Mouse (Mus musculus): ENCODE data around the gene Zscan5b. TPM values are rescaled to one million over a fixed set of nuclear protein-coding genes. Genes with fewer than 3 reads are reported as not detected.

The Zscan5b gene
- total RNA-seq, 2 experiments from 2014 or later = not detected

Other genes with a start within 250 kb of the Zscan5b start
- gene Vmn1r65, start 211.3 kb upstream of the Zscan5b start, total RNA-seq (2015) = not detected in 2 replicates
- gene Vmn1r65, start 211.3 kb upstream of the Zscan5b start, total RNA-seq (2017) = not detected in 2 replicates
- gene Nlrp4c, start 177.1 kb upstream of the Zscan5b start, total RNA-seq (2015) = not detected in 2 replicates
- not detected in 2 replicates for gene Nlrp4c, start 177.1 kb upstream of the Zscan5b start, total RNA-seq (2017)
- 14.3 and 17.8 TPM in 2 replicates for gene Zfp787, start 66.3 kb upstream of the Zscan5b start, total RNA-seq (2015)
- 20.4 and 24.8 TPM in 2 replicates for gene Zfp787, start 66.3 kb upstream of the Zscan5b start, total RNA-seq (2017)
- 4.1 and 6.2 TPM in 2 replicates for gene Zfp444, start 50.1 kb upstream of the Zscan5b start, total RNA-seq (2015)
- gene Zfp444, start 50.1 kb upstream of the Zscan5b start, total RNA-seq (2017) = 16.4 and 20.9 TPM in 2 replicates
- gene Galp, start 25.2 kb upstream of the Zscan5b start, total RNA-seq (2015) = not detected in 2 replicates
- not detected in 2 replicates for gene Galp, start 25.2 kb upstream of the Zscan5b start, total RNA-seq (2017)
- gene Epp13, start 30.4 kb downstream of the Zscan5b start, total RNA-seq (2015) = not detected in 2 replicates
- gene Epp13, start 30.4 kb downstream of the Zscan5b start, total RNA-seq (2017) = not detected in 2 replicates
- gene Zfp667, start 64.3 kb downstream of the Zscan5b start, total RNA-seq (2015) = 1.3 and 3.3 TPM in 2 replicates
- gene Zfp667, start 64.3 kb downstream of the Zscan5b start, total RNA-seq (2017) = 2.8 and 3.4 TPM in 2 replicates
- gene Zfp583, start 109.0 kb downstream of the Zscan5b start, total RNA-seq (2015) = 4.0 TPM in 2 replicates
- gene Zfp583, start 109.0 kb downstream of the Zscan5b start, total RNA-seq (2017) = 2.2 and 3.3 TPM in 2 replicates
- gene Gm3854, start 121.5 kb downstream of the Zscan5b start, total RNA-seq (2015) = 0.20 TPM in 2 replicates
- gene Gm3854, start 121.5 kb downstream of the Zscan5b start, total RNA-seq (2017) = 0.57 and 0.79 TPM in 2 replicates
- gene Zfp78, start 141.0 kb downstream of the Zscan5b start, total RNA-seq (2015) = 2.8 and 4.8 TPM in 2 replicates
- gene Zfp78, start 141.0 kb downstream of the Zscan5b start, total RNA-seq (2017) = 3.1 and 3.5 TPM in 2 replicates
- gene Zfp28, start 161.0 kb downstream of the Zscan5b start, total RNA-seq (2015) = 1.4 and 2.4 TPM in 2 replicates
- gene Zfp28, start 161.0 kb downstream of the Zscan5b start, total RNA-seq (2017) = 1.5 and 2.2 TPM in 2 replicates
- not detected in 2 replicates for gene Smim17, start 176.4 kb downstream of the Zscan5b start, total RNA-seq (2015)
- gene Smim17, start 176.4 kb downstream of the Zscan5b start, total RNA-seq (2017) = not detected in 2 replicates
- gene Gm20715, start 188.0 kb downstream of the Zscan5b start, total RNA-seq (2015) = not detected in 2 replicates
- gene Gm20715, start 188.0 kb downstream of the Zscan5b start, total RNA-seq (2017) = not detected in 2 replicates
- 0.29 TPM in 1 of 2 replicates, not detected in the other for gene Olfr1344, start 216.4 kb downstream of the Zscan5b start, total RNA-seq (2015)
- not detected in 2 replicates for gene Olfr1344, start 216.4 kb downstream of the Zscan5b start, total RNA-seq (2017)
- not detected in 2 replicates for gene Olfr1336, start 233.9 kb downstream of the Zscan5b start, total RNA-seq (2015)
- gene Olfr1336, start 233.9 kb downstream of the Zscan5b start, total RNA-seq (2017) = not detected in 2 replicates
- gene Olfr1346, start 244.8 kb downstream of the Zscan5b start, total RNA-seq (2015) = not detected in 2 replicates
- gene Olfr1346, start 244.8 kb downstream of the Zscan5b start, total RNA-seq (2017) = 0.14 TPM in 1 of 2 replicates, not detected in the other